Mouse (Mus musculus) adrenal gland, adult (tissue): ENCODE data around the gene Dph5.
A peak's percentile ranks its signal among the peaks of the same experiment; 100 is the strongest.
"Not testable (repeated sequence)": the region's sequence is repeated elsewhere in the genome, so short reads cannot be mapped to it uniquely, and the experiment has no call there.

Experiments
- DNase-seq, 2 experiments: peaks; one replicate each; pipeline ENCODE4 v3.0.0; 2022 to 2023; ENCODE audit warnings: low spot score in 1 of 2; ENCODE audit not compliant: inconsistent age in 2 of 2

Gene Dph5

GRCm38 (mm10) chr3:115887427-115888309, at the start of gene Dph5:
Gene Dph5, plus strand, starts transcription at chr3:115887837.
- peak; percentile 92 to 98 for DNase-seq

- no peak for DNase-seq
Measured at GRCm38 (mm10) chr3:115844566-115844965, 43.1 kb upstream of the Dph5 start.

DNA sequence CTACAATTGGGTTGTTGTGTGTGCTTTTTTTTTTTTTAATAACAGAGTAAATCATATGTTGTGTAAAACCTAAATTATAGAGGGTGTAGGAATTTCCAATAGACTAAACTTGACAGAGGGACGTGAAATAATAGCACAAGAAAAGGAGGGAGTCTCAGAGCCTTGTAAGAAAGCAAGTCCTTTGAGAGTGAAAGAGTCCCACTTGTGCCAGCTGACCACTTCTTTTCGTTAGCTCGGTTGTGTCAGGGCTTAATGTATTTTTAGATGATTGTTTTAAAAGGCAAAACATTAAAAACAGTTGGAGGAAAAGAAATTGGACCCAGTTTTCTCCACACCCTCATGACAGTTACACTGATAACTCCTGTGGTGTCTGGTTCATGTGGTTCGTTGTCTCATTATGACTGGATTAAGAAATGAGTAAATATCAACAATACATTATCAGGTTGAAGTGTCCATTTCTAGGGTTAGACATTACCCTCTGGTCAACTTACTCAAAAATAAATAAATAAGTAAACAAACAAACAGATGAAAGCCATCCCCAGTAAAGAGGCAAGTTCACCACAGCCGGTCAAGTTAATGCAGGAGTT, 42.5 kb upstream of the Dph5 start:
- no peak for DNase-seq

GRCm38 (mm10) chr3:115845724-115846123, 41.9 kb upstream of the Dph5 start:
- peak in 1 of 2 experiments; percentile 21 for DNase-seq

- DNase-seq, result no peak
Measured at GRCm38 (mm10) chr3:115846153-115846552, 41.5 kb upstream of the Dph5 start.

DNA sequence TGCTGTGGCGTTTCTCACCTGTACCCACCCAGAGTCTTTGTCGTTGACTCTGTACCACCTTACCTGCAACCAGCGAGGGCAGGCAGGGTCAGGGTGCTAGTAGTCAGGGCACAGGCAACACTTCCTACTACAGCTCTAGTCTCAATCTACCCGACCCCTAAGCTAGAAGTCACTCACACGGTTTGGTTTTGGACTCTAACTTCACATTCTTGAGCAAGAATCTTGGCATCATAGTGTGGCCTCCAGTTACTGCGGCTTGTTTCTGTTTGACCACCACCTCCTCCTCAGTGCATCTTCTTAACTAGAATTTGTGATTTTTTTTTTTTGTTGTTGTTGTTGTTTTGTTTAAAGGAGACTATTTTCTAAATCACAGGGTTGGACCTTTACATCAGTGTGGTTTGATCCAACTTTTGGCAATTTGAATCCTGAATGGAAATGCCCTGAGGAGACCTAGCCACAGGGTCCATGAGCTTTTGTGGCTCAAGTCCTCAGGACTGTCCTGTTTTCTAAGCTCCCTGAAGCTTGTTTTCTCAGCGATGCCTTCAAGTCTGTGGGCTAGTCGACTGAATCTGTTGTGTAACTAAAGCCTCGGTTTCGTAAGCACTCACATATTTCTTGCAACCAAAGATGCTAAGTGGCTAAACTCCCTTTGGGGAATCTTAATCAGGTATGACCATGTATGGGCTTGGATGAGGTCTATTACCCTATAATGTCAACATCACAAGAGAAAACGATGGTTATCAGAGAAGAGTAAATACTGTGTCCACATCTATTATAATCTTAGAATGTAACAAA, 38.8 kb upstream of the Dph5 start:
- DNase-seq, result no peak

DNA sequence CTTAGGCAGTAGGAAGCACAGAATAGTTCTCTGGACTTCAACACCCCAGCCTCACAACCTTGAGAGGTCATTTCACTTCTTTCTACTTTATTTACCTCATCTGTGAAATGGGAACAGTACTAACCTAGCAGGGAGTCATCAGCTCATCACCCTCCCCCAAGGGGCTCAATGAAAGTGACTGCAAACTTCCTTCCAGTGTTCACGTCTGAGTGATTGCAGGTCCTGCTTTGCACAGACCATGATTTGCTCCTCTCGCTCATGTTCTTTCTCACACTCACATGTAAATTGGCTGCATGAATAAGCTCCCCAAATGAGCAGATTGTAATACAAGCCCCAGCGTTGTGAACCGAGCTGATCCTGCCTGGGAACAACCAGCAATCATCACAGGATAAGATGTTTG, 36.7 kb upstream of the Dph5 start:
- DNase-seq, result no peak

GRCm38 (mm10) chr3:115854672-115855191, 32.9 kb upstream of the Dph5 start:
- DNase-seq, result no peak

DNA sequence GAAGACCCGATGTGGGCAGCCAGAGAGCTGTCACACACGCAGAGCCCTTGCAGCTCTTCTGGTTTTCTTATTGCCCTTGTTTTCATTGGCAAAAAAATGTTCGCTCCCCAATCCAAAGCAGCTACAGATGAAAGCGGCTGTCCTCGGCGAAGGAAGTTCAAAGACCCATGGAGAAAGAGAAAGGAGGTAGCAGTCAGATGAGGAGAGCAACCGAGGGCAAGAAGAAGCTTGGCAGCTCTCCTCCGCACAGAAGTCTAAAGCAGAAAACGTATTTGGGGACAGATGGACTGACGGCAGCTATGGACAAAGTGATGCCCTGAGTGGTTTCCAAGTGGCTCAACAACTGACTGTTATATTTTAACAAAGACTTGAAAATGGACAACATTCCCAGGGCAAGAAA, 32.1 kb upstream of the Dph5 start:
- DNase-seq, result no peak

GRCm38 (mm10) chr3:115856484-115857022, 31.1 kb upstream of the Dph5 start:
- no peak for DNase-seq

DNA sequence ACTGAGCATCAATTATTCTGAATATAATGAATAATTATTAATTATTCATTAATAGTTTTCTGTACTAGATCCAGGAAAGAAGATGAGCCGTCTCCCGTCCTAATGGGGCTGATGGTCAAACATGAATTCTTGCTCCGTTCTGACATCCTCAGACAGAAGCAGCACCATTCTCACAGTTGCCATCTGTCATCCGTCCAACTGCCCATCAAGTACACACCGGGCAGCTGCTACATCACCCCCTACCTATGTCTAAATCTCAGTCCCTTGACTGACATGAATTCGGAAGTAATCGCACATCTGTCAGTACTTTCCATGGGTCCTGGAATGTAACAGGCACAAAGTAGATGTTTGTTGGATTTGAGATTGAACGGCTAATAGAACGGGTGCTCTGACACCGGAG, 30.2 kb upstream of the Dph5 start:
- no peak for DNase-seq

DNA sequence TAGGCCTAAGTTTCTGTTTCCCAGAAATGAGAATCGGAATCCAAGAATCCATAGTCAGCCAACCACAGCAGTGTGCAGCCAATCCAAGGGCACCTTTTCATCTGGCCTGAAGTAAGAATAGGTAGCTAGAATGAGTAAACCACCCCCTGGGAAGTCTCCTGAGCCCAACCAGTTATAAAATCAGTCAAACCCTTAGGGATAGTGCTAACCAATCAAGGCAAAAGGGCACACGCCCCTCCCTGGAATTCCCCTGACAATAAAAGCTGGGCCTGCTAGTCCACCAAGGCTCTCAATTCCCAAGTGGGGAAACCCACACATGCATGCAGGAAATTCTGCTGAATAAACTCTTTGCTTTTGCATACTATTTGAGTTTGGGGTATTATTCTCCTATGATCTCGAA, 28.8 kb upstream of the Dph5 start:
- no peak for DNase-seq

GRCm38 (mm10) chr3:115860780-115861179, 26.9 kb upstream of the Dph5 start:
- DNase-seq, result not testable (repeated sequence)

- DNase-seq, result no peak
Measured at GRCm38 (mm10) chr3:115863487-115863886, 24.1 kb upstream of the Dph5 start.

DNA sequence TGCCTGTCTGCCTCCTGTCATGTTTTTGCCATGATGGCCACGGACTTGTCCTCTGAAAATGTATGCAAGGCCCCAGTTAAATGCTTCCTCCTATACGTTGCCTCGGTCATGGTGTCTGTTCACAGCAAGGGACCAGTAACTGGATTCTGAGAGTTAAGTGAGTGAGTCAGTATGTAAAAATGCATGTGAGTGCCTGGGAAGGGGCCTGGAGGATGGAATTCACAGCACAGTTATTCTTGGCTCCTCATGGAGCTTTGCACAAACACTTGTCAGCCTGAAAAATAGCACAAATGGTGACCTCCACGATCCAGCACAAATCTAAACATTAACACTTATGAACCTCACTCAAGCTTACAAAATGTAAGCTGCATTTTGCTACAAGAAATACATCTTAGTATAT, 20.5 kb upstream of the Dph5 start:
- no peak for DNase-seq

- no peak for DNase-seq
Measured at GRCm38 (mm10) chr3:115867901-115868300, 19.7 kb upstream of the Dph5 start.

DNA sequence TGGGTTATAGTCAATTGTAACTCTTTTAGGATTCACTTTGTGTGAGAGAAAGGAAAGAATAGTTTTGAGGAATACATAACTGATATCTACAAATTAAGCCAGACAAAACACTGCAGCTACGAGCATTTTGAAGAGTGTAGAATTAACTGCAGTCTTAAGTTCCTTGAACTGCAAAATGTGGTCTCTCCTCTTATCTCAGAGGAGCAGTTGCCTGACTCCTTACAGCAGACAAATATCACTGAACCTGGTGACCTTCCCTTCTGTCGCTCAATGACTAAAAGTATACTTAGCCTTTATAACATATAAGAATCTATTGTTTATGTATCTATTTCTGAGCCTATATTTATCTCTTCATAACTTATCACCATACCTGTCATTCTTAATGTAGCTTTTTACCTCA, 18.3 kb upstream of the Dph5 start:
- no peak for DNase-seq

- DNase-seq, result no peak
Measured at GRCm38 (mm10) chr3:115875551-115875950, 12.1 kb upstream of the Dph5 start.

- DNase-seq, result no peak
Measured at GRCm38 (mm10) chr3:115877133-115877532, 10.5 kb upstream of the Dph5 start.

DNA sequence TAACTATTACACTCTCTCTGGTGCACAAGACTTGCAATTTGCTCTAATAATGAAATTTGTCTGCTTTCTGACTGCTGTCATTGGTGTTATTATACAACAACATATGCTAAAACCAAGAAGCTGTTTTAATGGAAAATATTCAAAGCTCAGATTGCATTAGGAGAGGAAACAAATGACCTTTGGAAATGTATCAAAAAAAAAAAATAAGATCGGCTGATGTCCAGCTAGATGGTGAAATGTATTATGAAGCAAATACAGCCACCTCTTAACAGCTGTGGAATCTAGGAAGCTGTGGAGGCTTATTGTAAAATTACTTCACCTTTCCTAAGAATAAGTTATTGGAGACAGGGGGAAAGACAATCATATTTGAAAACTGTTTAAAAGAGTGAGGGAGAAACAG, 3.6 kb upstream of the Dph5 start:
- peak in 1 of 2 experiments; percentile 70 for DNase-seq
